Mouse (Mus musculus) testis, adult 2 months (tissue): ENCODE results near the gene Lrp3.

ENCODE experiments used
- CTCF ChIP-seq: fragments of 200-500 bp; IDR thresholded peaks from 2 replicates; pipeline ENCODE4 v1.5.1; 2012; ENCODE audit warnings: low read depth, mild to moderate bottlenecking, inconsistent platforms, low read length, moderate library complexity; ENCODE audit not compliant: control insufficient read depth, insufficient read depth, insufficient replicate concordance
- POLR2A ChIP-seq: fragments of 200-500 bp; IDR thresholded peaks from 2 replicates; pipeline ENCODE4 v1.6.1; 2012; ENCODE audit warnings: low read depth, mild to moderate bottlenecking, inconsistent platforms, low read length, moderate library complexity; ENCODE audit not compliant: control insufficient read depth

GRCm38 (mm10) chr7:35162443-35162842 is 52.9 kb downstream of the Lrp3 start:
- TF ChIP-seq CTCF: no peak
- no peak for TF ChIP-seq POLR2A
